Mouse (Mus musculus): ENCODE measurements around the gene Lsamp.

GRCm38 (mm10) chr16:41481832-41482231, 1497.7 kb downstream of the Lsamp start:
- no peak for TF ChIP-seq POLR2A (IDR thresholded peaks at IDR 0.05; ENCODE audit: insufficient read length, low read depth)
- TF ChIP-seq MAX (IDR thresholded peaks at IDR 0.05; ENCODE audit: low read depth): no peak
- TF ChIP-seq TCF3 (IDR thresholded peaks at IDR 0.05; ENCODE audit: insufficient read length, low read depth): no peak
